Mouse (Mus musculus): ENCODE data around the gene Lrrc49. TPM values are rescaled to one million over a fixed set of nuclear protein-coding genes. Genes with fewer than 3 reads are reported as not detected.

Gene Lrrc49
- polyA plus RNA-seq, 1 experiment from 2014 or later, result 27.6 TPM

GRCm38 (mm10) chr9:60612260-60612659 is 75.7 kb downstream of the Lrrc49 start:
- WGBS, result 94% methylated on average over 2 of the region's 2 CpGs
- Histone ChIP-seq H3K4me1 (no peaks in the 10 kb centered on the region), H3K4me3 (no peak overlapping the region), H3K9me3 (replicated peaks) (no peaks in the 10 kb centered on the region), H3K27ac (replicated peaks) (no peak overlapping the region), H3K27me3 (ENCODE audit: low read depth, poor library complexity, severe bottlenecking) (no peaks in the 10 kb centered on the region), H3K36me3 (peaks cover 38% of the 10 kb centered on the region)
- DNase-seq (ENCODE audit: low spot score), result no peak

GRCm38 (mm10) chr9:60610194-60610593 is 77.8 kb downstream of the Lrrc49 start:
- Histone ChIP-seq H3K27ac (replicated peaks) (no peak overlapping the region), H3K4me1 (peaks cover 4% of the 10 kb centered on the region; the same call in 1 of the 2 replicates), H3K9me3 (replicated peaks) (no peaks in the 10 kb centered on the region), H3K4me3 (no peak overlapping the region), H3K36me3 (peaks cover 41% of the 10 kb centered on the region), H3K27me3 (ENCODE audit: low read depth, poor library complexity, severe bottlenecking) (no peaks in the 10 kb centered on the region)
- 85% methylated on average over 13 of the region's 13 CpGs for WGBS
- DNase-seq (ENCODE audit: low spot score), result no peak

DNA sequence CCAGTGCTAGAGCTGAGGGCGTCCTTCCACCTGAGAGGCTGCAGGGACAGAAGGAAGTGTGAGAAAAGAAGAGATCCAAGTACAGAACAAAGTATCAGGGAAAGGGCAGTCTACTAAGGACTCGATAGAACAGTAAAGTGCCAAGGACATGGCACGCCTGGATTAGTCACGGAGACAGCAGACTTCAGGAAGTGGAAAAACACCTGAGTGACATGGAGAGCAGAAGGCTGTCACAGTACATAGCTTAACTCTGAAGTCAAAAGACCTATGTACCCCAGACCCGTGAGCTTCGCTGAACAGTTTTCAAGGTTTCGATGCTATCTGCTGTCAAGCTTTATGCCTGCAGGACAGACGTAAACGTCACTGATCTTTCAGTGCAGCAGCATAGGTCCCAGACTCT is 79.1 kb downstream of the Lrrc49 start:
- H3K36me3 ChIP-seq, result peaks cover 37% of the 10 kb centered on the region
- no peaks in the 10 kb centered on the region for H3K9me3 ChIP-seq (replicated peaks)
- H3K4me3 ChIP-seq, result no peak overlapping the region
- H3K27me3 ChIP-seq (ENCODE audit: low read depth, poor library complexity, severe bottlenecking), result no peaks in the 10 kb centered on the region
- peaks cover 4% of the 10 kb centered on the region; the same call in 1 of the 2 replicates for H3K4me1 ChIP-seq
- DNase-seq (ENCODE audit: low spot score), result no peak
- 94% methylated on average over 9 of the region's 9 CpGs for WGBS
- H3K27ac ChIP-seq (replicated peaks), result no peak overlapping the region

- Histone ChIP-seq H3K4me3 (no peak overlapping the region), H3K27ac (replicated peaks) (no peak overlapping the region), H3K36me3 (peaks cover 31% of the 10 kb centered on the region), H3K9me3 (replicated peaks) (no peaks in the 10 kb centered on the region), H3K4me1 (peaks cover 4% of the 10 kb centered on the region; the same call in 1 of the 2 replicates), H3K27me3 (ENCODE audit: low read depth, poor library complexity, severe bottlenecking) (no peaks in the 10 kb centered on the region)
- 87% methylated on average over 3 of the region's 3 CpGs for WGBS
- no peak for DNase-seq (ENCODE audit: low spot score)
These were observed 79.9 kb downstream of the Lrrc49 start for GRCm38 (mm10) chr9:60608086-60608485.

DNA sequence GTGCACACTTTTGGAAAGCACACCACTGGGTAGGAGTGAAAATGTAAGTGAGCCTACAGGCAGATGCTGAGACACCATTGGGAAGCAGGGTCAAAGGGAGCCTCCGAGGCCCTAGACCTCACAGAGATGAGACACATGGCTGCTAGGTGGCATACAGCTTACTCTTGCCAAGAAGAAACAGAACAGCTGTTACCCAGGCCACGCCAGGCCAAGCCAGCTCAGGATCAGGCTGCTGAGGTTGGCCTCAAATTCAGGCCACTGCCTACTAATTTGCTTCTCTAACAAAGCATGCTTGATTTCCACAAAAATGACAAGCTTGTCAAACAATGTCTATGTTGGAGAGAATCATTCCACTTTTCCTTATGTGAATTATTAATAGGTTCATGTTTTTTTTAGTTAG is 83.0 kb downstream of the Lrrc49 start:
- Histone ChIP-seq H3K4me1 (peaks cover 4% of the 10 kb centered on the region; the same call in 1 of the 2 replicates), H3K27ac (replicated peaks) (no peak overlapping the region), H3K9me3 (replicated peaks) (no peaks in the 10 kb centered on the region), H3K27me3 (ENCODE audit: low read depth, poor library complexity, severe bottlenecking) (no peaks in the 10 kb centered on the region), H3K4me3 (no peak overlapping the region), H3K36me3 (peaks cover 38% of the 10 kb centered on the region)
- 83% methylated on average over 2 of the region's 2 CpGs for WGBS
- no peak for DNase-seq (ENCODE audit: low spot score)

DNA sequence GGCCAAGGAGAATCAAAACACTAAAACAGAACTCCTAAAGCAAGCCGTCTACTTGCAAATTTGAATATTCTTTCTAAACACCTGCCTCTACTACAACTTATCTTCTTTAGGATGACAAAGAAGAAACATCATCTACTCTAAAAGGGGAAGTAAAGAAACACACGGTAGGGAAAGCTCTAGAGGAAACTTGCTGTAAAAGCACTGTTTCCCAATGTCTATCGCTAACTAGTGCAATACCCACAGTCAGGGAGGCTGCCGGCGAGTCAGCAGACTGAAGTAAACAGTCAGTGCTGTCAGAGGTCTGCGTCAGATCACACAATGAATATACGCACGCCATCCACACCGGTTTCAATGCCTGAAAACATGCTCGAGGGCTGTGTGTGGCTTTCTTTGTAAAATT is 86.0 kb downstream of the Lrrc49 start:
- WGBS, result 92% methylated on average over 10 of the region's 10 CpGs
- H3K36me3 ChIP-seq, result peaks cover 44% of the 10 kb centered on the region
- no peaks in the 10 kb centered on the region for H3K27me3 ChIP-seq (ENCODE audit: low read depth, poor library complexity, severe bottlenecking)
- no peak overlapping the region for H3K27ac ChIP-seq (replicated peaks)
- no peaks in the 10 kb centered on the region for H3K9me3 ChIP-seq (replicated peaks)
- H3K4me1 ChIP-seq, result peaks cover 4% of the 10 kb centered on the region; the same call in 1 of the 2 replicates
- DNase-seq (ENCODE audit: low spot score), result no peak
- H3K4me3 ChIP-seq, result no peak overlapping the region

DNA sequence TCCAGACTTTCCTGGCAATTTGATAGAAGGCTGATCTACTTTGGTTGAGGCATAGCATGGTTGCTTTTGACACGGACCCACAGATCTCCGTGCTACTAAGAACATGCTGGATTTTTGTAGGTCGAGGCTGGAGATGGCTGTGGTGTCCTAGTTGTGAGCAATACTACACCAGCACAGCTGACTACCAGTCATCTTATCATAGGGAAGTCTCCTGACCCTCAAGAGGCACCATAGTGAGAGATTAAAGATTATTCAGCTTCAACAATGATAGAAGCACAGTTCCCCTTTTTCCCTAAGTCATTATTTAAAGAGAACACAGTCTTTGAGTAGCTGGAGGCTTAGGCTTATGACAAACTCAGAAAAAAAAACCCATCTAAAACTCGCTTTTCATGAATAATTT is 87.7 kb downstream of the Lrrc49 start:
- Histone ChIP-seq H3K9me3 (replicated peaks) (no peaks in the 10 kb centered on the region), H3K27ac (replicated peaks) (no peak overlapping the region), H3K36me3 (peaks cover 53% of the 10 kb centered on the region), H3K27me3 (ENCODE audit: low read depth, poor library complexity, severe bottlenecking) (no peaks in the 10 kb centered on the region), H3K4me3 (no peak overlapping the region), H3K4me1 (no peaks in the 10 kb centered on the region)
- WGBS, result 89% methylated on average over 4 of the region's 4 CpGs
- no peak for DNase-seq (ENCODE audit: low spot score)

- WGBS, result 74% methylated on average over 2 of the region's 2 CpGs
- peaks cover 53% of the 10 kb centered on the region for H3K36me3 ChIP-seq
- no peaks in the 10 kb centered on the region for H3K9me3 ChIP-seq (replicated peaks)
- no peak for DNase-seq (ENCODE audit: low spot score)
- no peak overlapping the region for H3K27ac ChIP-seq (replicated peaks)
- H3K27me3 ChIP-seq (ENCODE audit: low read depth, poor library complexity, severe bottlenecking), result no peaks in the 10 kb centered on the region
- no peak overlapping the region for H3K4me3 ChIP-seq
- no peaks in the 10 kb centered on the region for H3K4me1 ChIP-seq
These were observed 88.5 kb downstream of the Lrrc49 start for GRCm38 (mm10) chr9:60599489-60599888.

GRCm38 (mm10) chr9:60595406-60595805 is 92.6 kb downstream of the Lrrc49 start:
- WGBS, result 81% methylated on average over 7 of the region's 7 CpGs
- Histone ChIP-seq H3K36me3 (peaks cover 70% of the 10 kb centered on the region), H3K9me3 (replicated peaks) (0 out of 2 replicates have a peak, but pooled peaks cover 3% of the 10 kb centered on the region), H3K27ac (replicated peaks) (no peak overlapping the region), H3K27me3 (ENCODE audit: low read depth, poor library complexity, severe bottlenecking) (no peaks in the 10 kb centered on the region), H3K4me1 (no peaks in the 10 kb centered on the region), H3K4me3 (no peak overlapping the region)
- DNase-seq (ENCODE audit: low spot score), result no peak

- Histone ChIP-seq H3K36me3 (peaks cover 76% of the 10 kb centered on the region), H3K4me3 (no peak overlapping the region), H3K27me3 (ENCODE audit: low read depth, poor library complexity, severe bottlenecking) (no peaks in the 10 kb centered on the region), H3K9me3 (replicated peaks) (0 out of 2 replicates have a peak, but pooled peaks cover 3% of the 10 kb centered on the region), H3K27ac (replicated peaks) (no peak overlapping the region), H3K4me1 (no peaks in the 10 kb centered on the region)
- 92% methylated on average over 6 of the region's 6 CpGs for WGBS
- DNase-seq (ENCODE audit: low spot score), result no peak
These were observed 95.0 kb downstream of the Lrrc49 start for GRCm38 (mm10) chr9:60592974-60593373.

DNA sequence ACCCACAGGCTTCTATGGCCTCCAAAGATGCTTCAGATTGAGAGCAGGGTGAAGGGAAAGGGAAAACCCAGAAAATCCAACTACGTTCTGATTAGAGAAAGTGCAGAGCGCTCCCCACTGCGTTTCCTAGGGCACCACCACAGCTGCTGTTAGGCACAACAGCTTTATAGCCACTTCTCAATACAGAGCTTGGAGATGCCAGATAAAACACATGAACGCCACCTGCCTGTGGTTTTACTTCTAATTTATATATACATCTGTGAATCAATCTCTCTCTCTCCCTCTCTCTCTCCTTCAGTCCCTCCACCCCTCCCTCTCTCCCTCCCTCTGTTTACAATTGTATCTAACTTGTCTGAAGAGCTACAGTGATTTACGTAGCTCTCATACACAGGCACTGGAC is 95.6 kb downstream of the Lrrc49 start:
- DNase-seq (ENCODE audit: low spot score), result no peak
- H3K27me3 ChIP-seq (ENCODE audit: low read depth, poor library complexity, severe bottlenecking), result no peaks in the 10 kb centered on the region
- H3K27ac ChIP-seq (replicated peaks), result no peak overlapping the region
- no peaks in the 10 kb centered on the region for H3K4me1 ChIP-seq
- 0 out of 2 replicates have a peak, but pooled peaks cover 3% of the 10 kb centered on the region for H3K9me3 ChIP-seq (replicated peaks)
- H3K4me3 ChIP-seq, result no peak overlapping the region
- peaks cover 75% of the 10 kb centered on the region for H3K36me3 ChIP-seq
- 86% methylated on average over 5 of the region's 5 CpGs for WGBS

DNA sequence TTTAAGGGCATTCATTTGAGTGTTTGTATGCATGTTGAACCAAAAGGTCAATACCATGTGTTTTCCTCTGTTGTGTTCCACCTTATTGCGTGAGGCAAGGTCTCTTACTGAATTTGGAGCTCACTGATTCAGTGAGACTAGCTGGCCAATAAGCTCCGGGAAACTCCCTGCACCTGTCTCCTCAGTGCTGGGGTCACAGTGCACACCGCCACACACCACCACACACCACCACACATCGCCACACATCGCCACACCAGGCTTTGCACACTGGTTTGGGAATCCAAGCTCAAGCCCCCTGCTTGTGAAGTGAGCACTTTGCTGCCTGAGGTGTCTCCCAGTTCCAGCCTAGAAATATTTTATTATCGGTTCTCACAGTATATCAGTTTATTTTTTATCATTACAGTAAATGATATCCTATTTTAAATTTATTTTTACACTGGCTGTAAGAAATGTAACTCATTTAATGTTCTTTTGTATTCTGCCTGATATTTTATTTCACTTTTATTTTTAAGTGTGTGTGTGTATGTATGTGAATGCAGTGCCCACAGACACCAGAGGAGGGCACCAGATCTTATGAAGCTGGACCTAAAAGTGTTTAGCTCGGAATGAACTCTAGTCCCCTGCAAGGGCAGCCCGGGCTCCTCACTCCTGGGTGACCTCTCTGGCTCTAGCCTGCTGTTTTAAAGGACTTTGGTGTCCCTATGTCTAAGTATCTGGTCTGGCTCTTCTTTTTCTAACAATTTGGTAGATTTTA is 96.9 kb downstream of the Lrrc49 start:
- no peaks in the 10 kb centered on the region for H3K4me1 ChIP-seq
- H3K27ac ChIP-seq (replicated peaks), result no peak overlapping the region
- H3K27me3 ChIP-seq (ENCODE audit: low read depth, poor library complexity, severe bottlenecking), result no peaks in the 10 kb centered on the region
- WGBS, result 91% methylated on average over 8 of the region's 8 CpGs
- H3K36me3 ChIP-seq, result peaks cover 81% of the 10 kb centered on the region
- 0 out of 2 replicates have a peak, but pooled peaks cover 3% of the 10 kb centered on the region for H3K9me3 ChIP-seq (replicated peaks)
- H3K4me3 ChIP-seq, result no peak overlapping the region
- DNase-seq (ENCODE audit: low spot score), result no peak

DNA sequence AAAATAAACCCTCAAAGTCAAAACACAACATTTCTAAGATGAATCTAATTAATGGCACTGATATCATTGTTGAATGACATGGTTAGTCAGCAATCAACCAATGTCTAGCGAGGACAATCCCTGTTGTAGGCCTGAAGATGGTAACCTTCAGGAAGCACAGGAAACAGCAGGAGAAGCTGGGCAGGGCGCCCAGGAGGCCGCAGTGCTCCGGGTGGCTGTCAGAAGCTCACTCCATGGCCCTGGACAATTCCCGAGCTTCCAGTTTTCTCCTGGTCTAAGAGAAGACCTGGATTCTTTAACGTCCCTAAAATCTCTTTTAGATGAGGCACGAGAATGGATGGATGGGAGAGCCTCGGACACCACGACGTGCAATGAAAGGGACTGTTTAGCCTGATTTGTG is 99.0 kb downstream of the Lrrc49 start:
- Histone ChIP-seq H3K9me3 (replicated peaks) (0 out of 2 replicates have a peak, but pooled peaks cover 3% of the 10 kb centered on the region), H3K4me1 (no peaks in the 10 kb centered on the region), H3K27ac (replicated peaks) (no peak overlapping the region), H3K36me3 (peaks cover 82% of the 10 kb centered on the region), H3K27me3 (ENCODE audit: low read depth, poor library complexity, severe bottlenecking) (no peaks in the 10 kb centered on the region), H3K4me3 (no peak overlapping the region)
- 94% methylated on average over 10 of the region's 10 CpGs for whole genome bisulfite sequencing
- DNase-seq (ENCODE audit: low spot score), result no peak

All from midbrain, embryonic 10.5 days (tissue).